Mouse (Mus musculus): ENCODE measurements around the gene Fam217a.
"Not testable (repeated sequence)": the region's sequence is repeated elsewhere in the genome, so short reads cannot be mapped to it uniquely, and the experiment has no call there.

Gene Fam217a

DNA sequence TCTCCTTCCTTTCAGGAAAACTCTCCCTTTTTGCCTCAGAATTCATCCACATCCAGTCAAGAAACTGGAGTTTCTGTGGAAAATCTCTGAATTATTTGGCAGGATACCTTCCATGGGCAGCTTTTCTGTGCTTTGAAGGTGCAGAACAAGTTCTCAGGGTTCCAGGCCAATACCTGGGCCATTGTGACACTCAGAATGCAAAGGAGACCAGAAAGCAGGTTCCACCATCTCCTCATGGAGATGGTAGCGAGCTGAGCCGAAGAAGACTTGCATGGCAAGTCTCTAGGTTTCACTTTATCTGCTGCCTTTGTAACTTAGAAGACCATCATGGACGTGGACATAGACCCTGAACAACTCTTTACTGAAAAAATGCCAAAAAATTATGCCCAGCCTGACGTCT is at the start of gene Fam217a, which contains the start of gene 4933417A18Rik:
TSS of gene Fam217a (minus strand) at position 101 of the 400 bp plus-strand sequence.
TSS of gene 4933417A18Rik (plus strand) at position 200 of the 400 bp plus-strand sequence.
- no peak for DNase-seq

DNA sequence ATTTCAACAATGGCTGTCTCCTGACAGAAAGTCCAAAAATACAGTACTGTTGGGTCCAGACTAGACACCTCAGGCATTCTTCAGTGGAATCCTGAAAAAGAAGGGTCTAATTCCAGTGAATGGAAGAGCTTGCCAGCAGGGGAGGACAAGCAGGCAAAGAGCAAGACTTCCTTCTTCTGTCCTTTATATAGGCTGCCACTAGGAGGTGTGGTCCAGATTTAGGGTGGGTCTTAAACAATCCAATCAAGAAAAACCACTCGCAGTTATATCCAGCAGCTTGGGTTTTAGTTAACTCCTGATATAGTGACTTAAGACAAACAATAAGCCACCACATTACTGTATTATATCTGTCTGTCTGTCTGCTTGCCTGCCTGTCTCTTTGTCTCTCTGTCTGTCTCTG is 49.7 kb upstream of the Fam217a start:
- no peak for DNase-seq

DNA sequence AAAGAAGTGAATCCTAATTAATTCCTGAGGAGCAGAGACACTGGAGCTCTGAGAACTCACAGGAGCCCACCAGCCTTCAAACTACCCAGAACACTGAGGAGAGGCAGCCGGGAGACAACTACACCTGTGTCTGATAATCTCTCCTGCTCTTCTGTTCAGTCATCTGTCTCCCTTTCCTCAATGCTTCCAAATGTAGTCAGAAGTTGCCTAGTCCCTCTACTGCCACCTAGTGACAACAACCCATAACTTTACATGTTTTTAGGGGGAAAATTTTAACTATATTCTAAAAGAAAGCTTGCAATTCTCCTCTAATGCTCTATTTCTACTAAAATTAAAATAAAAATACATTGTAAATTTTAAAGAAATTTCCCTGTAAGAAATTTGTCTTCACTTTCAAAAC is 49.0 kb upstream of the Fam217a start:
- DNase-seq: no peak

DNA sequence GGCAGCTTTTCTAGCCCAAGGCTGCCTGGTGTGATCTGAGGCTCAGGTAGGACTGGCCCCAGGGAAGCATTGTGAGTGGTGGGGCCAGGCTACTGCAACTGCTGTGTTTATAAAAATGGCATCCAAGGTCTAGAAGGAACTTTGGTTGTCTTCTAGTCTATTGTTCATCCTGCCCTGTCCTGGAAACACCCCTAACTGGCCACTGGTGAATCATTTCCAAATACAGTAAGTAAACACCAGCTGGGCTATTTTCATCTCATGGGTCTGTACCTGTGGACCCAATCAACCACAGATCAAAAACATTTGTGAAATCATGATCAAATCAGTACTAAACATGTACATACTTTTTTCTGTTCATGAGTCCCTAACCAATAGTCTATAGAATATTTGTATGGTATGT is 48.3 kb upstream of the Fam217a start:
- not testable (repeated sequence) for DNase-seq

DNA sequence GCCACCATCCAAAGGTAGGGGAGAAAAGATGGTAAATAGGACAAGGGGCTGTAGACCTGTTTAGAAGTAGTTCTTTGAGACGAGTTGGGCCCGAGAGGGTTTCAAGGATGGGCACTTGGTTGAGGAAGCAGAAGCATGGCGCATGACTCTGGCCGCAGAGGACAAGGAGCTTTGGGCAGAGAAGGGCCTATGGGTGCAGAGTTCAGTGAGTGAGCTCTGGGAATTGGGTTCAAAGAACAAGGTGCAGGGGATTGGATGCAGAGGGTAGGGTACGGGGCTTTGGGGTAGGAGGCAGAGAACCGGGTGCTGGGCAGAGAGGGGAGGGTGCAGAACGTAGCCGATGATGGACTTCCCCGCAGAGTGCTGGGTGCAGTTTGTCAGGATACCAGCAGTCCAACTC is 41.5 kb upstream of the Fam217a start:
- DNase-seq: not testable (repeated sequence)

DNA sequence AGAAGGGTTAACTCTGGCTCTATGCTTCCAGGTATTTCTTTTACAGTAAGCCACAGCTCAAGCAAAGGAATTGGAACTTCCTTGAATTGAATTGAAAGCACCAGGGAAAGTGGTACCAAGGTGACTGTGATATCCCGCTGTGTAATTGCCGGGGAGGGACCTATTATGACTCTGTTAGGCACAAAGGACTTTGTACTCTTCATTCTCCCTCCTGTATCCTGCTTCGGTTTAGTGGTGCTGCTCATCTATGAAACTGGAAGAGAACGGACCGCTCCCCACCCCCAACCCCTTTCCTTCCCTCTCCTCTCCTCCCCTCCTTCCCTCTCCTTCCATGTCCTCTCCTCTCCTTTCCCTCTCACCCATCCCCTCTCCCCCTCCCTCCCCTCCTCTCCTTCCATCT is 40.8 kb upstream of the Fam217a start:
- DNase-seq: no peak

DNA sequence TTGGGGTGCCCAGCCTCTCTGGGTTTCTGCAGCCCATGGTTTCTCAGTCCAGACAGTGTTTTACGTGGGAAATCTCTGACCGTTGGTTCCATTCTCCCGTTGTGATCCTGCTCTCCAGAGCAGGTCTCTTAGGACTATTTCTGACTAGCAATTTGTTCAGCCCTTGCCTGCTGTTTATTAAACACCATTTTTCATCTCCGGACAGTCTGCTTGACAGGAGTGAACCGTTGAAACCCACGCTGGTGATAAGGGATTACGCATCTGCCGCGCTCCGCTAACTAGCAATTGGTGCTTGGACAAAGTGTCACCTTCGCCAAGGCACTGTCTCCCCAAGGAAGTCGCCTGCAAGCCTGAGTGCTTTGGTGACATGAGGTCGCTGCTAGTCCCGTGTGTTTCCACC is 40.3 kb upstream of the Fam217a start:
- no peak for DNase-seq

DNA sequence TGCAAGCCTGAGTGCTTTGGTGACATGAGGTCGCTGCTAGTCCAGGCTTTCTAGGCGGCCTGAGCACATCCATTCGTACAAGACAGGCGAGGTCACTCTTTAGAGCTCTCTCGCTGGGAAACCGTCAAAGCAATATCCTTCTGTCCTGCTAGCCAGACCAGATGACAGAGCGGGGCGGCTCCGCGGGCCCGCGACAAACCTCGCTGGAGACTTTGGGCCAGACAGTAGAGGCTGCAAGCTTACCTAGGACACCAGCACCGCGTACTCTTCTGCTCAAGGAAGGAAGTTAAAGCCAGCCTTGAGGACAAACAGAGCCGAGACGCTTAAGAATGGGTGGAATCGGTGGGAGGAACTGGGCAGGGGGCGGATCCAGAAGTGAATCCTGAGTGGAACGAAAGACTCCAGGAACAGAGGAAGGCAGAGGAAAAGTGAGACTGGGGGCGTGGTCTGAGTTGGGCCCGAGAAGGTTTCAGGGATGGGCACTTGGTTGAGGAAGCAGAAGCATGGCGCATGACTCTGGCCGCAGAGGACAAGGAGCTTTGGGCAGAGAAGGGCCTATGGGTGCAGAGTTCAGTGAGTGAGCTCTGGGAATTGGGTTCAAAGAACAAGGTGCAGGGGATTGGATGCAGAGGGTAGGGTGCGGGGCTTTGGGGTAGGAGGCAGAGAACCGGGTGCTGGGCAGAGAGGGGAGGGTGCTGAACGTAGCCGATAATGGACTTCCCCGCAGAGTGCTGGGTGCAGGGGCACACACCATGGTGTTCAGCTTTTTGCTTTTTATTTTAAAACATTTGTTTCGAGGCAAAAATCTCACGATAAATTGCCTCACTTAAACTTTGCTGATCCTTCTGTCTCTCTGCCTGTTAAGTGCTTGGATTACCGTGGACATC is 39.6 kb upstream of the Fam217a start, which contains the start of gene Eci3:
TSS of gene Eci3 (minus strand) at position 300 of the 887 bp plus-strand sequence.
- peak; percentile 81 for DNase-seq

DNA sequence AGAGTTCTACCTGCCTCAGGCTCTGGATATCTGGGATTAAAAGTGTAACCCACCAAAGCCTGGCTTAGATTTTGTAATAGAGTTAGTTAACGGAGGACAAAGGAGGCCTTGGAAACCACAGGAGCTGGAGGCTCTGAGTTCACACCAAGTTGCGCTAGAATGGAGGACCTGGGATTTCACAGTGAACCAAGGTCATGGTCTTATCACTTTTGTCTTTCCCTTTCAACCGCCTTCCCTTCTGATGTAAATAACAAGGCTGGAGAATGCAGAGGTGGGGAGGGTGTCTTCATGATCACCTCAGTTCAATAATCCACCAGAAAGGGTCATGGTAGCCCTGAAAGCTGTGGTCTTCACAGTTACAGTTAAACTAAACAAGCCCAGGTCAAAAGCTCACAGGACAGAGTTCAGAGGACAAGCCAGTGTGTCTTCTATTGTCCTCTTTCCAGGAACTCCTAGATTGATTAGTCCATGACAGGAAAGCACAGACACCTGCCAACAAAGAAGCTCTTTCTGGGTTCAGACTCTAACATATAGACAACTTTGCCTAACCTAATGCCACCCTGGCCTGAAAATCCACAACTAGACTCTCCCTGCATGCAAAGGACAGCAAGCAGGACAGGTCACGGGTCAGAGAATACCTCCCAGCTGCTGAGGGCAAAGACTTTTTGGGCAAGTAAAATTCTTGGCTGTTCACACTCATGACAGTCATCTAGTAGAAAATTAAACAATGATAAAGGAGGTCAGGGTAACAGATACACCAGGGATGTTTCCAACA is 37.1 kb upstream of the Fam217a start:
- peak; percentile 21 for DNase-seq

DNA sequence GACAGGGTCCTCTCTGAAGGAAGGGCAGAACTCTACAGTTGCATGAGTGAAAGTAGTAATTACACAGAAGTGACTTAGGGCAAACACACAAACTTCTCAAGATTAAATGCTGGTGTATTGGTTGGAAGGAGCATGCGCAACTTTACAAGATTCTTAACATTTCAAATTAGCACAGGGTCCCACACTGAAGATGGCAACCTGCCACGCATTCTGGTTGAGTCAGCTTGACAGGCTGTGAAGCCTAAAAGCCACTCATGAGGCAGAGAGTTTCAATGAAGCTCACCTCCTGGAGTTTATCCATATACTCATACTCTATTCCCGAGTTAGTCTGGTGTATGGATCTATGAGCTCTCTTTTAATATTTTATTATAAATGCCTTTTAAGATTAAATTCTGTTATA is 34.0 kb upstream of the Fam217a start:
- peak; percentile 39 for DNase-seq

DNA sequence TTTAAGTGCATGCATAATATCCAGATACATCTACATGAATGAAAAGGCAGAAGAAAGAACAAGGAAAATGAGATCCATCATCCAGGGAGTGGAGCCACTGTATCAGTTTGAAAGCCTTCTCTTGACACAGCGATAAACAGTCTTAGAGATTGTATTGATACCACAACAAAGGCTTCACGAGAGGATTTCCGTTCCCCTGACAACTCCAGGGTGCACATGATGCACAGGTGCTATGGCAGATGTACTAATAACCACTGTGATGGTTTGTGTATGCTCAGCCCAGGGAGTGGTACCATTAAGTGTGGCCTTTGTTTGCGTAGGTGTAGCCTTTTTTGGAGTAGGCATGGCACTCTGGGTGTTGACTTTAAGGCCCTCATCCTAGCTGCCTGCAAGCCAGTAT is 32.8 kb upstream of the Fam217a start:
- DNase-seq: no peak

DNA sequence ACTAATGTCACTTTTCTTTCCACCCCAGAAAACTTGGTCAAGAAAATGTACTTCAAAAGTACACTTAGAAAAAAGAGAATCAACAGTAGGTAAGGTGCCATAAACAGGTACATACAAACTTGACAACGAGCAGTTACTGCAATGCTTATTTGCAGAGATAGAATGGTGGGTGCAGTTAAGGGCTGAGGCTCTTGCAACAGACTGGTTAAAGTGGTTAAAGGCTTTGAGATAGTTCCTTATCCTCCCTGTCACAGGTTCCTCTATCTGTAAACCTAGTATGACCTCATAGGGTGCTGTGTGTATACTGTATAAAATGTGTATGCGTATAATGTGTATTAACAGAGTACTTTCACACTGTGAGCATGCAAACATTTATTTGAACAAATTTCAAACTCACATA is 27.3 kb upstream of the Fam217a start:
- not testable (repeated sequence) for DNase-seq

DNA sequence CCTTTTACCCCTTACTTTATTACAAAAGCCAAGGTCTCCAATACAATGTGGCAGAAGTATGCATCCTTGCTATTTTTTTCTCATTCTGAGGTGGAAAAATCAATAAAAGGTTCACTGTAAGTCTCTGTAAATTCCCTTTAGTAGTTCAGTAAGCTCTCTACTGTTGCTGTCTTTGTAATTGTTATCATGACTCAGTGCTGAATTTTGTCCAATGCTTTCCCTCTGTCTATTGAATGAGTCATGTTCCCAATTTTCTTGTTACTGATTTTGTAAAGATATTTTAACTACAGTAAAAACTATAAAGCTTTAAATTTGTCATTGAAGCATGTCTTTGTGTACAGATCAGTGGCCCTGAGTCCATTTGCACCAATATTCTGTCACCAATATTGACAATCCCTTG is 18.3 kb upstream of the Fam217a start:
- DNase-seq: no peak

DNA sequence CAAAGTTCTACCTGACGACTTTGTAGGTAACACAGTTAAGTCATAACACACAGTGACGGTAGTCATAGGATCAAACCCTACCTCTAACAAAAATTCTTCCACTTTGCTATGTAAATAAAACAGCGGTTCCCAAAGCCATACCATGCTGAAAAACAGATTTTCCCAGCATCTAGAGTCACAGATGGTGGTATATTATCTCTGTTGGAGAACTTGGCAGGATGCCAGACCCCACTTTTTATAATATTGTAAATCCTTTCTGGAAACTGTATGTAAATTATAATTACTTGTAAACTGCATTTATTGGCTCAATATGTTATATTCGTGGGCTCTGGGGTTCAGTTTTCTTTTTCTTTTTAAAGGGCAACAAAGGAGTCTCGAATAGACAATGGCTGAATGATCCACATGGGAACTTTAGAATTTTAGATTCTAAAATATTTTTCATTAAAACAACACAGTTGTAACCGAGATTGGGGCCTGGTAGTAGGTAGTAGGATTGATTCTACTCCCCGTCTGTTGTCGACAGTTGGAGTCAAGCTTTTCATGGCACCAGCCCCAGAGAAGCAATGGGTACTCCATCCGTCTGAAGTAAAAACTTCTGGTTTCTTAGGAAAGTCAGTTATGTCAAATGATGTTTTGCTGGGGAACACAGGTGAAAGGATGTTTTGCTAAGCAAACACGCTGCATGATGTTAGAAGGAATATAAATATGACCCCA is 11.0 kb upstream of the Fam217a start:
- DNase-seq: no peak

DNA sequence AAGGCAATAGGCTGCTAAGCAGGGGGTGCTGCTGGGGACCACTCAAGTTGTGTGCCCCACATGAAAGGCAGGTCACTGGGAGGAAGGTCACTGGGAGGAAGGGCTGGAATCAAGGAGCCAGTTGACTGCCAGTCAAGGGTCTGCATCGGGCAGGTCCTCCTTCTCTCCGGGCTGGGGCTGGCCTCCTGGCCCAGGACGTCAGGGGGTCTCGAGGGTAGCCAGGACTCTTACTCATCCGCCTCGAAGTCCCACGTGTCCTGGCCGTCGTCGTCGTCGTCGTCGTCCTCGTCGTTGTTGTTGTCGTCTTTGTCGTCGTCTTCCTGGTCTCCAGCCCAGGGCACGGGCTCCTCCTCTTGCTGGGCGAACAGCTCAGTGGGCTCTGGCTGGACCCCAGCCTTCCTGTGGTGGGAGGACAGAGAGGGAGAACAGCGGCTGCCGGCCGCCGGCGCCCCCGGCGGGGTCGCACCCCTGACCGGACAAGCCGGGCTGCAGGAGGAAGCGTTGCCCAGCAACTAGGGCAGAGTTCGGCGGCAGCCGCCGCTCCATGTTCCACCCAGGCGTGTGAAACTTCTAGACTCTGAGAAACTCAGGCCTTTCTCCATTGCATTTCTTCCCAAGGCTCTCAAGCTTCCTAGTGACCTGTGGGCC is 7.5 kb downstream of the Fam217a start:
- DNase-seq: peak; percentile 68

DNA sequence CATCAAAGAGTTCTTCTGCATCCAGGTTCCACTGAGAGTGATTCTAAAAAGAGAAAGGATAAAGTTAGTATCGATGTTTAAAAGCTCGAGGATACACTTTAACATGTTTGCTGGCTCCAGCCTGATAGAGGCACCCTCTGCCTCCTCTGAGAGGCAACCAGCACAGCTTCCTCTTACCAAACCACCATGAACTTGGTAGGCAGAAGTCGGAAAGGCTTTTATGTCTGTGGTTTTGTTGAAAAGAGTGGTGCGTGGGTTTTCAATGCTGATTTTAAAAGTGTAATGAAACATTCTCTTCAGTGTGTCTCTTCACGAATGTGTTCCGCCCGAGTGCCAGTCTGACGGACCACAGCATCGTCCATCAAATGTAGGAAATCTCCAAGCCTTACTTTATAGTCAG is 9.5 kb downstream of the Fam217a start:
- no peak for DNase-seq

DNA sequence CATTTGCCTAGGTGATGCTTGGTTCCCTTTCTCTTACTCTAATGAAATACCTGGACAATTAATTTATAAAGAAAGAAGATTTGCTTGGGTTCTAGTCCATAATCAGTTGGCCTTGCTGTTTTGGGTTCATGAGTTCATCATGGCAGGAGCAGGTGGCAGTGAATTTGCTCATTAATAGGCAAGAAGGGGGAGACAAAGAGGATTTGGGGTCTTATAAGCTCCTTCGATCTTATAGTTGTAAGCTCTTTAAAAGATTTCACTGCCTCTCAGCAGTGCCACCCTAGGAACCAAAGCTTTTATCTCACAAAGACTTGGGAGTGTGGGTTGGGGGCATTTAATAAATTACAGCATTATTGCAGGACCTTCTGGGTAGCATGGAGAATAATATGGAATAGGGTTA is 31.2 kb downstream of the Fam217a start:
- no peak for DNase-seq

DNA sequence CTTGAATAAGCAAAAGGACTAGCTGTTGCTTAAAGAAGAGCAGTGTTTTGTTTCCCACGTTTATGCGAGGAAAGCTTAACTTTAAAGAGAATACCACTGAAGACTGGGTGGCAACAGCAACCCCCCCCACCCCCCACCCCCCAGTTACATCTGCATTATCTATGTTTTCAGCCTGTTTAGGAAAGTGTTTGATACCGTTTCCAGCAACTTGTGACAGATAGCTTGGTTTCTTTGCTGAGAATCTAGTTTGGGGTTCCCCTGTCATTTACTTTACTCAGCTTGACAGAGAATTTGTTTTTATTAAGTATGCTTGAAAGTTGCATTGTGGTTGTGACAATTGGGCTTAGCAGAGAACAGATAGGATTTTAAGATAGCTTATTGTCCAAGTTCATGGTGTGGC is 47.6 kb downstream of the Fam217a start:
- DNase-seq: no peak

DNA sequence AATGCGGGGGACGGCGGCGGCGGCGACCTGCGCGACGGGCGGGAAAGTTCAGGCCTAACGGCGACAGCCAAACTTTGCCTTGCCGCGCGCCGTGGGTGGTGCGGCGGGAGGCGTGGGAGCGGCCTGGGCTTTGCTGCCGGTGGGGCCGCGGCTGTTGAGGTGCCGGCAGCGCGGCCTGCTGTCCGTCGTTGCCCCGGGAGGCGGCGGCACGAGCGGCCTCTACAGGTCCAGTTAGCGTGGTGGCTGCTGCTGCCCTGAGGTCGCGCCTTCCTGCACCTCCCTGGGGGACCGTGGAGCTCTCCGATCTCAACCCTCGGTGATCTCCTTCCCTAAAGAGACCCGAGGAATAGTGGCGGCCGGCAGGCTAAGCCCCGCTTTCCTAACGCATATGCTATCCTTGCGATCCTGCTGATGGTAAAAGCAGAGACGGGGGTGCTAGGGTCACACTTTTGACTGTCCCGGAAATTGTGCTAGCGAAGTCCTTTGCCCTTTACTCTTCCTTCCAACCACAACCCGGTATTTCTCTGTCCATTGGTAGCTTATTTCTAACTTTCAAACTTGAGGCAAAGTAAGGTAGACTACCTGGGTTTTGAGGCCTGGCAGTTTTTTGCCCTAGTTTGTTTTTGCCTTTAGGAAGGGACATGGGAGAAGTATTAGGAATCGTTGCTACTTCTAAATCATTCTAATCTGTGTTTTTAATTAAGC is 48.2 kb downstream of the Fam217a start:
- DNase-seq: peak; percentile 80

DNA sequence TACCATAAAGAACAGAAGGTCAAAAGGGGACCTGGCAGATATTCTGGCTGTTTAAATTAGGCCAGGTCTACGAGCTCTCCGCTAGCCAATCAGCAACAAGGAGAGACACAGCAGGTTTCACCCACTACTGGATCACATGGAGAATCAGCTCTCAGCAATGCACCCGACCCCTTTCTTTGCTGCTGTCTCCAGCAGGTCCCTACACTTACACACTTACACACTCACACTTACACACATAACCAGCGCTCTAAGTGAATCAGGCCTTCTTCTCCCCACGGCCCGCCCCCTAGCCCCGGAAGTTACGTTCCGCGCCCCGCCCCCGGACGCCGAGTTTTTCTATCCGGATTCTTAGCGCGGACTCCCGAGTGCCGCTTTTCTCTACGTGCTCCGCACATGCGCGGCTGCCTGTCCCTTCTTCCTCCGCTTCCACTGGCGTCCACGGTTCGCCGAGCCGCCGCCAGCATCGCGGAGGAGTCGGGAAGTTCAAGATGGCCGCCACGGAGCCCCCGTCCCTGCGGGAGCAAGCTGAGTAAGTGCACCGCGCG is 48.9 kb downstream of the Fam217a start, which contains the start of gene Prpf4b:
TSS of gene Prpf4b (plus strand) at position 137 of the 545 bp plus-strand sequence.
- DNase-seq: peak; percentile 97

DNA sequence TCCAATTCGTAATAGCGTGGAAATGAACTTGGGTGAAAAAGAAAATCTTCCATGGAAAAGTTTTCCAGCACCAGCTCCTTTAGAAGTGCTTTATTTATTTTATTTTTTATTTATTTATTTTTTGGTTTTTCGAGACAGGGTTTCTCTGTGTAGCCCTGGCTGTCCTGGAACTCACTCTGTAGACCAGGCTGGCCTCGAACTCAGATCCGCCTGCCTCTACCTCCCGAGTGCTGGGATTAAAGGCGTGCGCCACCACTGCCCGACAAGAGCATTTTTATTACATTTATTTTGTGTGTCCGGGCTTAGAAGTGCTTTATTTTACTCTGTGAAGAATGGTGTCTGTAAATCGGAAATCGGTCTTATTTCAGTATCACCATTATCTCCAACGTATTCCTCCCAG is 49.4 kb downstream of the Fam217a start:
- DNase-seq: peak; percentile 26

All from kidney, postnatal 10 days (tissue).